Comparison of ENCODE assay signal across 16 mouse cellular contexts in the genomic region with DNA sequence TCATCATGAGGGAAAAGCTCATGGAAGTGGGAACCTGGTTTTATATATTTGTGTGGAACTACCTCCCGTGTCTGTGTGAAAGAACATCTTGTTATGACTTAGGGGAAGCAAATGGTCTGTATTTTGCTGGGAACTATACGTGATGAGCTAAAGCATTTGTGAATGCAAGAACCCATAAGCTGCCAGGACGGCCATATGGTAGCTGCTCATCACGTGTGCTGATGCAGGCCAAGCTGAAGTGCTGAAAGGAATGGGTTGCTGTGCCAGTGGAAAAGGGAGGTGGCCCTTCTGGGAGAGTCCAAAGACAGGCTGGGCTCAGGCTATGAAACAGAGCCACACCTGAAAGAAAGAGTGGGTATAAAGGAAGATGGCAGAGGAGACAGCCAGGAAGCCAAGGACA.
DNase-seq lines count a peak whose midpoint lies in the region; ATAC-seq lines count a peak whose summit lies in the region.
"Had no signal": no experiment of that assay in that cellular context is flagged by ENCODE, and none has a peak within 500 bp of the region (broad histone marks: within the 10 kb centered on the region; RNA-seq: fewer than 3 reads in every experiment).

No protein-coding gene starts in this region.

- no peaks in the 10 kb centered on the region for H3K36me3 ChIP-seq in midbrain, embryonic 13.5 days
- no peaks in the 10 kb centered on the region for H3K36me3 ChIP-seq in hindbrain, embryonic 12.5 days
- H3K36me3 ChIP-seq: heart, embryonic 15.5 days; midbrain, embryonic 15.5 days; neural tube, embryonic 13.5 days had no signal

- WGBS in midbrain, embryonic 13.5 days, result 87% methylated on average over 4 of the region's 4 CpGs
- 79% methylated on average over 4 of the region's 4 CpGs for WGBS in hindbrain, embryonic 12.5 days

- H3K4me2 ChIP-seq in midbrain, embryonic 13.5 days (replicated peaks), result no peak overlapping the region
- no peak overlapping the region for H3K4me2 ChIP-seq in hindbrain, embryonic 12.5 days (replicated peaks)
- H3K4me2 ChIP-seq: heart, embryonic 15.5 days; hindbrain, embryonic 14.5 days; midbrain, embryonic 15.5 days; neural tube, embryonic 13.5 days had no signal

- no peak overlapping the region for H3K9ac ChIP-seq in midbrain, embryonic 13.5 days (replicated peaks)
- no peak overlapping the region for H3K9ac ChIP-seq in hindbrain, embryonic 12.5 days
- H3K9ac ChIP-seq: heart, embryonic 15.5 days; hindbrain, embryonic 14.5 days; midbrain, embryonic 15.5 days; neural tube, embryonic 13.5 days had no signal

- intact Hi-C loops in left cerebral cortex, postnatal 4 days (cut with DNase I), result no loop called here
- intact Hi-C loops in left cerebral cortex, postnatal 36 days (cut with DNase I), result no loop called here

- no peak overlapping the region for H3K4me3 ChIP-seq in midbrain, embryonic 13.5 days (replicated peaks)
- no peak overlapping the region for H3K4me3 ChIP-seq in hindbrain, embryonic 12.5 days
- H3K4me3 ChIP-seq: heart, embryonic 15.5 days; midbrain, embryonic 15.5 days; neural tube, embryonic 13.5 days had no signal

- no peaks in the 10 kb centered on the region for H3K9me3 ChIP-seq in midbrain, embryonic 13.5 days
- H3K9me3 ChIP-seq in hindbrain, embryonic 12.5 days (replicated peaks), result no peaks in the 10 kb centered on the region
- H3K9me3 ChIP-seq: heart, embryonic 15.5 days; midbrain, embryonic 15.5 days; neural tube, embryonic 13.5 days had no signal

- H3K27ac ChIP-seq in midbrain, embryonic 13.5 days, result no peak overlapping the region
- H3K27ac ChIP-seq in hindbrain, embryonic 12.5 days, result no peak overlapping the region
- H3K27ac ChIP-seq: heart, embryonic 15.5 days; hindbrain, embryonic 14.5 days; midbrain, embryonic 15.5 days; neural tube, embryonic 13.5 days had no signal

- ATAC-seq in midbrain, embryonic 13.5 days, result no peak
- no peak for ATAC-seq in hindbrain, embryonic 12.5 days (ENCODE audit: low FRiP score)
- ATAC-seq: CD4-positive, CD25-positive, alpha-beta regulatory T cell, adult 4 months; midbrain, embryonic 15.5 days had no signal

- DNase-seq in left cerebral cortex, adult 11 months (ENCODE audit: low spot score), result peak; percentile 13
- no peak for DNase-seq in left cerebral cortex, postnatal 4 days
- DNase-seq in layer of hippocampus, adult 18-20 months (ENCODE audit: low spot score in 2 of 2), result peak; percentile 9 to 41
- peak; percentile 50 to 62 for DNase-seq in left cerebral cortex, postnatal 36 days (ENCODE audit: low spot score in 2 of 2)
- no peak for DNase-seq in spleen, postnatal 14 days (ENCODE audit: low spot score in 2 of 2)
- DNase-seq: gastrocnemius, postnatal 36 days; kidney, adult 2 months; retina, postnatal 1 day; thymus, postnatal 36 days had no signal

- no peaks in the 10 kb centered on the region for H3K27me3 ChIP-seq in midbrain, embryonic 13.5 days
- H3K27me3 ChIP-seq in hindbrain, embryonic 12.5 days, result no peaks in the 10 kb centered on the region
- H3K27me3 ChIP-seq: heart, embryonic 15.5 days; midbrain, embryonic 15.5 days; neural tube, embryonic 13.5 days had no signal

- no peaks in the 10 kb centered on the region for H3K4me1 ChIP-seq in midbrain, embryonic 13.5 days (replicated peaks)
- H3K4me1 ChIP-seq in hindbrain, embryonic 12.5 days, result no peaks in the 10 kb centered on the region
- H3K4me1 ChIP-seq: heart, embryonic 15.5 days; midbrain, embryonic 15.5 days; neural tube, embryonic 13.5 days had no signal

Comparison
In these comparisons a context has a peak if more than half of its experiments do, and no peak if none do; other contexts are left out.
1. DNase-seq: peak in left cerebral cortex, adult 11 months (single experiment), layer of hippocampus, adult 18-20 months (2 of 2) and left cerebral cortex, postnatal 36 days (2 of 2); none in left cerebral cortex, postnatal 4 days (single experiment) and spleen, postnatal 14 days (0 of 2).